Mouse (Mus musculus): ENCODE data around the gene Fh1.

Gene Fh1

DNA sequence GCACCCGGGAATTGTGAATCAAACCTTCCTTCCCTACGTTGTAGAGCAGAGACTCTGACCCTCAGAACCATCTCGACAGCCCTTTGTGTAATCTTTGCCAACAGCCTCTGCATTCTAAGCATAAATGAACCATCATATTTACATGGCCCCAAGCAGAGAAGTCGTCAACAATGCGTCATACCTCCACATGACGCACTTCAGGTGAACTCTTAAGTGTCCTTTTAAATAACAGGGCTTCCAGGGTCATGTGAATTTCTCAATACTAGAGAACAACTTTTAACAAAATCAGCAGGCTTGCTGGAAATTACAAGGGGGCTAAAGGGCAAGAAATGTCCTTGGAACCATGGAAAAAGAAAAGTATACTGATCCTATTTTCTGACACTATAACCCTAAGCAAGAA is 1.8 kb downstream of the Fh1 start:
- DNase-seq (ENCODE audit: low read depth, low spot score) = no peak

DNA sequence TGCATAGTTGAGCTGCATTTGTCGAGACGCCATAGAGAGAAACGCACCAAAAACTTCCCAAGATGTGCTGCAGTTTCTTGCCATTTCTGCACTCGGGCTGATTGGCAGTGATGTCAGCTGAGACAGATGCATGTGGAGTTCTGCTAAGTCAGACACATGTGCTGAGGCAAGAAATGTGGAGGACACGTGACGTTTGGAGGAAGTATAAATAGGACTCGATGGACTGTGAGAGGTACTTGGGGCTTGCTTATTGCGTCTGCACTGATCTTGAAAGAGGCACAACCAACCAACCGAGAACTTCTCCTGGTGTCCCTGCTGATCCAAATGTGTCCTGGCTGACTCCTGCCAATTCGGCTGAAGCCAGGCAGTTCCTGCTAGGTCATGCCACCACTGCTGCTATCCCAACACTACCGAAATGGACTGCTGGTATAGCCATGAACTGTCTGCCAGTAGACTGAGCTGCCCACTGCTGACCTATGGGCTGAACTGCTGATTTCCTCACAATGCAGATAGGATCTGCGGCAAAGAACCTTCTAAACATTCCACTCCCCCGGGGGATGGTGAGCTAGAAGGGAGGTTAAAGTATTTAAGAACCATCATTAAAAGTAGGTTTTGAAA is 5.5 kb downstream of the Fh1 start, which contains the start of gene Kmo:
Gene Kmo (plus strand): TSS at position 568 of the 618 bp plus-strand sequence.
- no peak for DNase-seq (ENCODE audit: low read depth, low spot score)

DNA sequence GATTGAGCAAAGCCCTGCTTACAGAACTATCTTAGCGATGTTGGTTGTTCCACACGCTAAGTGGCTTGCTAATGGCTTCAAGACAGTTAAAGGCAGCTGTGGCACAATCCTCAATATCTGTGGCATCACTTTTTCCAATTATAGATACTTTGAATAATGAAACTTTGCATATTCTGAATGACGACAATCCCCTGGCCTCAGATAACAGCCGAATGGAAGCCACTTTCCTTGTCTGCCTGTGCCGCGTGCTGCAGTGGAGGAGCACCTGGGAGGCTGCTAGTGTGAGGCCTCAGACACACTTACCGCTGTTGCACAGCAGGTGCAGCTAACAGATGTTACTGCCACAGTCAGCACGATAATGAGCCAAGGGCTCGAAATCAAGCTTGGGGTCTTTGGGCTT is 10.4 kb downstream of the Fh1 start:
- no peak for DNase-seq (ENCODE audit: low read depth, low spot score)

DNA sequence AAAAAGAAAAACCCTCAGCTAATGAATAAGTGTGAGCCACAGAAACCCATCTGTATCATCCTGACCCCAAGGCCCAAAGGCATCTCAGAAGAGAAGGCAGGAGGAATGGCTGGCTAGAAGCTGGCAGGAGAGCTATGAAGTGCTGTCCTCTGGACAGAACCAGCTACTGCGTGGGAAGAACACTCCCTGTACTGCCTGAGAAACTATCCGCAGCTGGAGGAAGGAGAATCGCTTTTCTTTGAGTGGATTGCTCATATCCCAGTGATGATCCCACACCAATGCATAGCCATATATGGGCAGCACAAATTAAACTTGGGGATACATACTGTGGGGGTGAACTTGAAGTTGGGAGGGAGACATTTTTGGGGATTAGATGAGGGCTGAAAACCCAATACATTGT is 16.7 kb downstream of the Fh1 start:
- no peak for DNase-seq (ENCODE audit: low read depth, low spot score)

DNA sequence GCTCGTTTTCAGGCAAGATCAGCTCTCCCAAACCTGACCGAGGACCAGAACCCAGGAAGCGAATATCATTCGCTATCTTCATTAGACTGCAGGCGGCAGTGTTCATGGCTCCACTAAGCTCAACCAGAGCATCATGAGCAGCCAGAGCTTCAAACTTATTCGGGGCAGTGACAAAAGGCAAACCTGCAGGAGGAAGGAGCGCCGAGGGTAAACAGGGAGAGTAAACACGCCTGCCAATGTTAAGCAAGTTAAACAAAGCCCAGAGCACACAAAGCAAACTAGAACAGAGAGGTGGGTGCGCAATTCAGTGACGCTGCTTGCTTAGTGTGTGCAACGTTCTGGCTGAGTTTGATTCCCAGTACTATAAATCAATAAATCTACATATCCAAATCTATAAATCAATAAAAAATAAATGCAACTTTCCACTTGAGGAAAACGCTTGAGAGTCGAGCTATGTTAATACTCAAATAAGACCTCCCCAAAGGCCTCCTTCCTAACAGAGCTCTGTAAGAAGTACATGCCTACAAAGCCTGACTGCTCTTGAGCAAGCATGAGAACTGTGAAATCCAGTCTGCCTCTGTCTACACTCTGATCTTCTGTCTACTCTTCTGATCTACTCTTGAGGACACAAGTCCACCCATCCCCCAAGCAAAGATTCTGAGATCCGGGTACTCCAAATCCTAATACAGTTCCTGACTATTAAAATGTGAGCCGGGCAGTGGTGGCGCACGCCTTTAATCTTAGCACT is 17.4 kb downstream of the Fh1 start:
- DNase-seq (ENCODE audit: low read depth, low spot score) = no peak

DNA sequence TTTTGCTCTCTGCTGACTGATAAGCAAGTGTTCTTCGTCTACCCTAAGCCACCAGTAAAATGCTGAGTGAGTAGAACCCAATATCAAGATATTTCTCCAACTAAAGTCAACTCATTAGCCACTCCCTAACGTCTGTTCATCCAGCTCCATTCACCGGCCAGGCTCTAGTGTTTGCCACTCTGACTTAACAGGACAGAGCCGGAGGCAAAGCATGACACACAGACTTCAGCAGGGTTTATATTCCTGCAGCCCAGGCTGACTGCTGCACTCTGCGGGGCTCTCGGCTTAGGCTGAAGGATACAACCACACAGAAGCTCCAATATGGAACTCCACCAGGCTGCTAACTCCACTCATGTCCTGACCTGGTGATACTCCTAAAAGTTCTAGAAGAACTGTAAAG is 18.1 kb downstream of the Fh1 start:
- DNase-seq (ENCODE audit: low read depth, low spot score) = no peak

DNA sequence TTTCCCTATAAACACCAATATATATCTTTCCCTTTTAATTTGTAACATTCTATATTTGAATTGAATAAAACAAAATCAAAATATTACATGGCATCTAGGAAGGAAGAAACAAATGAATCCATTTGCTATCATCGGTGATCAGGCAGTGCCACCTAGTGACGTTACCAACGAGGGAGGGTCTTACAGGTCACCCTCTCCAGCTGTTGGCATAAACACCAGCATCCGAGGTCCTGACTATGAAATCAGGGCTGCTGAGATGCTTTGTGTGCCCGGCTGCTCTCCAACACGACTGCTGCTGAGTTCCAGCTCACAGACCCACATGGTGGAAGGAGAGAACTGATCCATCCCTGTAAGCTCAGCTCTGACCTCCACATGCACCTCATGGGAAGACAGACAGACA is 22.0 kb downstream of the Fh1 start:
- DNase-seq (ENCODE audit: low read depth, low spot score) = no peak

DNA sequence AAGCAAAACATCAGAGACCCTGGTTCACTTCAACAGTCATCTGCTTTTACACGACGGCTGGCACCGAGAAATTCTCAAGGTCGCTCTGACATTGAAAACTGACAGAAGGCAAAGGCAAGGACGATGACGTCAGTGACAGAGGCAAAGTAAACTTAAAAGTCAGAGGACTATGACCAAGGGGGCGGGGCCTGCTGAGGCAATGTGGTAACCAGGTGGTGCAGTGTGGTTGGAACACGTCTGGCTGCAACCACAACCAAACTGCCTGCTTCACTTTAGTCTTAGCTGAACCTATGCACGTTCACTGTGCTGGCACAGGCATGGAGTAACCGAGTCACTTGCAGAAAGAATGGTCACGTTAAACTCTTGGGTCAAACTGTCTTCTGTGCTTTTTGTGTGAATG is 23.2 kb downstream of the Fh1 start:
- no peak for DNase-seq (ENCODE audit: low read depth, low spot score)

DNA sequence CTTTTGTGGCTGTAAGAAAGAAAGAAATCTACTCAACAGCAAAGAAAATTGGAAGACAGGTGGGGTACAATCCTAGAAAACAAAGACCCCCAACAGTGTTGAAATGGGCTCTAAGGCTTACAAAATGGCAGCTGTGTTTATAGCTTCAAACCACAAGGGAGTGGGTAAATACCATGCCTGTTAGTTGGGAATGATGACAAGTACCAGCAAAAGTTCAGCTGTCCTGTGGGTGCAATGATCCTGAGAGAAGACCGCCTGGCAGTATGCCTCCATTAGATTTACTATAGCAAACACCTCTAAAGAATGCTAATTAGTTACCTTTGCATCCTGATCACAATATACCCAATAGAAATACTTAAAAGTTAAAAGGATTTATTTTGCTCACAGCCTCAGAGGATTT is 32.6 kb downstream of the Fh1 start:
- DNase-seq (ENCODE audit: low read depth, low spot score) = no peak

DNA sequence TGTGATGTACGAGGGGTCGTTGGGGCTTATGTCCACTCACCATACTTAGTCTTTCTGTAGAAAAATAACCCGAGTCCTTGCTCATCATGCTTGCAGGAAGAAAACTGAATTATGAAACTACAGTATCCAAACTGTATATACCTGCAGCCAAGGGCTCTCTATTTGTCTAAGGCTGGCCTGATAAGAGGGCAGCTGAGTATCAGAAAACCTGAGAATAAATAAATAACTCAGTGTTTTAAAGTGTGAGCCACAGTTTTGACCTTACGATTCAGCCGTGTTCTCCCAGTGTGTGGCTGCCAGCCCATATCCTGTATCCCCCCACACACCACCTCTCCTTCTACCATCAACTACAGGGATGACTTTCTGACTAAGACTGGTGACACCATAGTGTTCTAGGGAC is 38.8 kb downstream of the Fh1 start:
- DNase-seq (ENCODE audit: low read depth, low spot score) = peak; percentile 4

DNA sequence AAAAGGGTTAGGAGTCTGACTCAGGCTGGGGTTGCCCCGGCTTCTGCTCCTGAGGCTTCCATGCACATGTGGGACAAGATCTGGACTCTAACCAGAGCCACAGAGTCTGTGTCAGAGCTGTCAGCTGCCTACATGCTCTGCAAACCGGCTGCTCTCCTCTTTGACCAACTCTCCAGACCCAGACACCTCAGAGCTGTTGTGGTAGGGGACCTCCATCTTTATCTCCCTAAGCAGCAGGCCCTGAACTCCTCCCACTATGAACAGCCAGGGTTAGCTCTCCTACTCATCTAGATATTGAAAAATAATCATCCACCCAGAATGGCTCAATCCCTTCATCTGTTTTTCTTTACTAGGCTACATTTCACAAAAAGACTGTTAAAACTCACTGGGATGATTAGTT is 40.2 kb downstream of the Fh1 start:
- no peak for DNase-seq (ENCODE audit: low read depth, low spot score)

DNA sequence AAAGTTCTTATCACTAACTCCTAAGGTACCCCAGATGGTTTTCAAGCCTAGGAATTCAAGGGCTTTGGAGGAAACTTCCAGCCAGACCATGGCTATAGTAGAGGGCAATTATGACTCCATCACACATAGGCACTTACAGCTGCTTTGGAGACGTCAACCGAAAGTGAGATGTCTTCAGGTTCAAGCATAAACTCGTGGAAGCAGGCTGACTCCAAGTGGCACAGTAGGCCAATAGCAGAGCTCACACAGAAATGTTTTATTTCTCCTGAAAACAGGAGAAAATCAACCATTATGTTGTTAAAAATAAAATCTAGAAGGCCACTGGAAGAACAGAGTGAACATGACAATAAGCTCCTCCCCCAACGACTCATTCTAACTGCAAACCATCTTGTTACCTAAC is 42.6 kb downstream of the Fh1 start:
- DNase-seq (ENCODE audit: low read depth, low spot score) = no peak

DNA sequence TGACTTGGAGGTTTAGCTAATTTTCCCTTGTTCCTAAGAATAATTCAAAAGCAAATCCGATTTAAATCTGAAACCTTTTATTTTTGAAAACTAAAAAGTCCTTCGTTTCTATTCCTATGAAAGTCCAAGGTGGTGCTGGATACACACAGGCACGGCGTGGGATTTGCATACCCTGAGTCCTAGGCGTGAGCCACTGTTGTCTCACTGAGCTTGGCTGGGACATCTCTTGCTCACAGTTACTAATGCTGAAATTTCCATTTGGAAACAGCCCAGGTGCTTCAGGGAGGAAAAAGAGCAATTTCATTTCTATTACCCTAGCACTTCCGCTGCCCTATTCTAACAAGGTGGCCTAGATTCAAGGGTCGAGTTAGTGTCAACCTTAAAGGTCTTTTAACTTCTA is 45.1 kb downstream of the Fh1 start:
- DNase-seq (ENCODE audit: low read depth, low spot score) = no peak

DNA sequence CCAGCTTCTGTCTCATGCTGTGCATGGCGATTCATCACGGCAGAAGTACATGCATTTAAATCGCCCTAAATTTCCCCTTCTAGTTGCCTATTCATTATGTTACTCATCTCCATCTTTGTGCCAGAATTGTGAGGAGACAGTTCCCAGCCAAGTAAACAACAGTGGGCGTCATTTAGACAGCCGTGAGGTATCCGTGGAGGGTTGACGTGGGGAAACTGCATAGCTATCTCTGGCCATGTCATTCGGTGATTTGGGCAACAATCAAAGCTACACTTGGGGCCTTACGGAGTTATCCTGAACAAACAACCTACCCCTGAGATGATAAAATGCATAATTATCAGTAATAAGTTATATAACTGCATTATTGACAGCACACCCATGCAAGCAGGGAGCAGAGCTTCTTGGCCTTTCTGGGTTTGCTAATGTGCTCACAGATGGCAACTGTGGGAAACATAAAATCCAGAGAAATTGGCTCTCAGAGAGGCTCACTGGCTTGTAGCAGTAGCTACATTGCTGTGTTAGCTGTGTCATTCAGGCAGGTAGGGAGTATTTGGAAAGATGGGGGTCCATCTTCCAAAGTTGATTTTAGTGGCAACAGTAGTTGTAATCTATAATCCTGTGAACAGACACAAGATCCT is 45.7 kb downstream of the Fh1 start:
- DNase-seq (ENCODE audit: low read depth, low spot score) = no peak

DNA sequence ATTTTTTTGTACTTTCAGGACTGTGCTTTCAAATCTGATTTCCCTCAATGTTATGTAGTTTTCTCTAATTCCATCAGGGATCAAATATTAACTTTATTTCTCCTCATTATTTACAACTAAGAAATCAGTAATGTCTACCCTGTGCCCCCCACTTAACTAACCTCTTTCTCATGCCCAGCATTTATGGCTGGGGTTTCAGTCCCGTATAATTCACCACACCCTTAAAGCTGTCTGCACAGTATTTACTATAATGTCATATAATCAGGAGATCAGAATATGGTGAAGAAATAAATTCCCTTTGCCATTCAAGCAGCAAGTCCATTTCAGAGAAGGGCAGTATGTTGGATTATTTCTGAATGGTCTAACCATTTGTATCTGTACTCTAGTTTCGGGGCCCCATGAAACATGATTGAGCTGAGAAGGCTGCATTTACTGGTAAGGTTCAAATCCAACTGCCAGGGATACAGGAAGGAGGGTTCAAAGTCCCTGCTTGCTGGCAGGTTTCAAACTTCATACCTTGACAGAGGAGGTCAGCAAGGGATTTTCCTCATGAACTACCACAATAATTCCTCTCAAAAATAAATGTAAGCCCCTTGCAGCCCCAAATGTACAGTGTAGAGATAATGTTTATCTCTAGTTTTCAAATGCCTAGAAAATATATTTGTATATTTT is 46.9 kb downstream of the Fh1 start:
- no peak for DNase-seq (ENCODE audit: low read depth, low spot score)

DNA sequence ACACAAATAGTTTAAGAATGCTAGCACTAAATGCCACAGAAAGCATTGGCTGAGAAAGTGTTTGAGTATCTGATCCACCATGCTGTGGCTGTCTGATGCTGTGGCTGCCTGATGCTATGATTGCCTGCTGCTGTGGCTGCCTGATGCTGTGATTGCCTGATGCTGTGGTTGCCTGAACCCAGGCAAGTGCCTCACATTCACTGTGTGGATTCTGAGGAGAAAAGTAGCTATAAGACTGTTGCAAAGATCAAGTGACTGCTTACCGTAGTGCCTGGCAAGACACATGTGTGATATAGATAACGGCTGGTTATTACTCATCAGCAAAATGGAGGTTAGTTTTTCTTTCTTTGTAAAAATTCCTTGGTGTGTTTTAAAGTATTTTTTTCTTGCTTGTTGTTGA is 51.3 kb downstream of the Fh1 start:
- DNase-seq (ENCODE audit: low read depth, low spot score) = no peak

DNA sequence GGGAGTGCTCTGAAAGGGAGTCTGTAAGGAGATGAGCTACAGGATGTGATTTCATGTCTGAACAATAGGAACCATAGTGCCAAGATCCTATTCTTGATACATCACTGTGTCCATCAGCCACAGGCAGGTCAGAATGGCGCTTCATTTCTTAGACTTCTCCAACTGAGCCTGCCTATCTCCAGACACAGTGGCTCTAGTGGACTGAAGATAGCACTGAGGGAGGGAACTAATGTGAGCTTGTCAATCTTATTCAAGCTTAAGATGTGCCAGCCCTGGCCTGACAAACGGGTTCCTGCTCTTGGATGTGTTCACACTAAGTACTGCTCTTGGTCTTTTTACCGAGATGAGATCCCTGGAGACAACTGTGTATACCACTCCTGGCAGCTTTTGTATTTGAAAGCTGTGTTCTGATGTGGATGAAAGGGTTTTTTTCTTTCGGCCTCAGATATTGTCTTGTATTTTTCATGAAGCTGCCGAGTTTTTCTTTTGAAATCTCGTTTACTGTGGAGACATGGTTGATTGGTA is 59.8 kb downstream of the Fh1 start:
- no peak for DNase-seq (ENCODE audit: low read depth, low spot score)

DNA sequence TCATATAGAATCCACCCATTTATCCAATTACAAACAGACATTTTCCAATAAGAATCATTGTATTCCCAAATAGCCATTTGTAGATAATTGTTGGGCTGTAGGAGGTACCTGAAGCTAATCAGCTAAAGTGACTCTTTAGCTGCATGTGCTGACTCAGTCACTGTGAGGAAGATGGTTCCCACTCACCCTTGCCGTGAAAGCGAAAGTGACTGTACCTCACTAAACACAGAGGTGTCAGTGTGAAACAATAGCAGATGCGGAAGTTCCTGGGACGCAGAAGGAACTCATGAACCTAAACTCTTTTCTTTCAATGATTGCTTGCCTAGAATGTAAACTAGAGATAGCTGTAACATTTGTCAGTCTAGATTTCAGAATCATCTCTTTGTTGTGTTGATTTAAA is 61.1 kb downstream of the Fh1 start:
- no peak for DNase-seq (ENCODE audit: low read depth, low spot score)

DNA sequence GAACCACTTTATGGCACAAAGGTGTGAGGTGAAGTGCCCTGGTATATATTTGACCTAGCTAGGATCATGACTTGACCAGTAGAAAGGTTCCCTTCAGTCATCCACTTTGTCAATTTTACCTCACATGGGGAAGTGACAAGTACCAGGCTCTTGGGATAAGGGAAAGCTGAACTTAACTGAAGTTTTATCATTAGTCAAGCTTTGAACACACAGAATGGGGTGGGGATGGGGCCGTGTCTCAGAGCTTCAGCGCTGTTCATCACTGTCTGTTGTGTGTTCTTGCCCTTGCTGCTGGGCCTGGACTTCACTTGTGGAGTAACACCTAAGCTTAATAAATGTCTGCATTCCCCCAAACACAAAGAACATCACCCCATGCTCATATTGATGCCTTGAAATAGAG is 63.1 kb downstream of the Fh1 start:
- DNase-seq (ENCODE audit: low read depth, low spot score) = no peak

DNA sequence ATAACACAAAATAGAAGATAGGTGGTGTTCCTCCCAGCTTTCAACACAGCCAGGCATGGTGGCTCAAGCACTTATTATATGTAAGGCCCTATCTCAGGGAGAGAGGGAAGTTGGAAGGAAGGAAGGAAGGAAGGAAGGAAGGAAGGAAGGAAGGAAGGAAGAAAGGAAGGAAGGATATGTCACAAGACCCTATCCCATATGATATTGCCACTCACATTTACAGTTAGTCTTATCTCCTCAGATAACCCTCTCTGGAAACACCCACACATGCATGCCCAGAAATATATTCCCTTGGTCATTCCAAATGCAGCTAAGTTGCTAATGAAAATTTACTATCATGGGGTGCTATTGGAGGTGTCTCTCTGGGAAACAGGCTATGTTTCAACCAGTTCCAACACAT is 63.6 kb downstream of the Fh1 start:
- DNase-seq (ENCODE audit: low read depth, low spot score) = no peak

DNA sequence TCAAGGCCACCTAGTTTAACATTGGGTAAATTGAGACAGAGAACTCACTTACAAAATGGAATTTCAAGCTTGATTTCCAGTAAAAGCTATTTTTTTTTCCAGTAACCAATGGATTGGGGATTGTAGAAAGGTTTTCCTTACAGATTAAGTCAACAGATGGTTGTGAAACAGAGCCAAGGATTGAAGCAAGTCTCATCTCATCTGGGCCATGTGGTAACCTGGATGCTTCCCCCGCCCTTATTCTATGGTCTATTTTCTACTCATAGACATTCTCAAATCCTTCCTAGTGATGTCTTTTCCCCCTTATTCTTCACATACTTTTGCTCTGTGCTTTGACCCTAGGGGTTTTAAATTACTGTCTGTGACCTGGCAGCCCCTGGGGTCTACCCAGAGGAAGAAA is 70.8 kb downstream of the Fh1 start:
- DNase-seq (ENCODE audit: low read depth, low spot score) = no peak

DNA sequence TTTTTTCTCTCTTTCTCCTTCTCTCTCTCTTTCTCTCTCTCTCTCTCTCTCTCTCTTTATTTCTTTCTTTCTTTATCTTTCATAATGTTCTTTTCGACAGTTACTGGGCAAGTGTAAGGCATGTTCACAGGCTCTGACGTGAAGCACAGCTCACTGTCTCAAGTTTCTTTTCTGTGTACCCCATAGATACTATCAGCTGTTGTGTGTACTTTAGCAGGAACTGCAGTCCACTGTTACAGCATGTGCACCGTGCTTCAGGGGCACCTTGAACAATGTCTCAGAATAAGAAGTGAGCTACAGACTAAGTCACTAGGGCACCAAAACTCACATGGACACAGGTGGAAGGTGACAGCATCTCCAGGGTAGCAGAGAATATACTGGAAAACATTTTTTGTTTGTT is 73.0 kb downstream of the Fh1 start:
- no peak for DNase-seq (ENCODE audit: low read depth, low spot score)

Data from 3T3-L1 (cell line).